In the genomic region with DNA sequence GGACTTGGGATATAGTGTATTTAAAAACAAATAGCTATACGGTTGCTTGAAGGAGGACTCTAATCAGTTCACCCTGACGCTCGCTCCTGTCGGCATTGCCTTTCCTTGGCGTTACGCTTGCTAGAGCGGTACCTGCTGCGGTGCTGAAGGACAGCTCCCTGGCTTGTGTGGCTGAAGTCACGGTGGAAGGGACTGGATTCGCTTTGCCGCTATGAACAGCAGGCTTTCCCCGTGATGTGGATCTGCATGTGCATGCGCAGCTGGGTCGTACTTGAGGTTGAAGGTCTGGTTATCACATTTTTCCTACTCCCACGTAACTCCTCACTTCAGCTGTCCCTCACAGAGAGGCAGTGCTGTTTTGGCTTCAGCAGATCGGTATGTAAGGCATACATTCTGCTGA, we compare ENCODE assay signal across 8 mouse cellular contexts. TPM values are rescaled to one million over a fixed set of nuclear protein-coding genes. Genes with fewer than 3 reads are reported as not detected.
DNase-seq lines count a peak whose midpoint lies in the region; ATAC-seq and TF ChIP-seq lines count a peak whose summit lies in the region.

No protein-coding gene starts in this region.

- no peak overlapping the region for H3K27ac ChIP-seq in embryonic facial prominence, embryonic 11.5 days (replicated peaks; ENCODE audit: low read depth, low read length)
- no peak overlapping the region for H3K27ac ChIP-seq in heart, postnatal 0 days (ENCODE audit: low read depth)
- H3K27ac ChIP-seq in kidney, postnatal 0 days: no peak overlapping the region

- H3K4me3 ChIP-seq in embryonic facial prominence, embryonic 11.5 days (ENCODE audit: low read depth, low read length): no peak overlapping the region
- no peak overlapping the region for H3K4me3 ChIP-seq in heart, postnatal 0 days (ENCODE audit: low read depth, low read length)
- H3K4me3 ChIP-seq in kidney, postnatal 0 days (replicated peaks; ENCODE audit: low read depth, low read length): no peak overlapping the region

- DNase-seq in left cerebral cortex, adult 18-20 months (ENCODE audit: low spot score in 2 of 2): peak; percentile 51 to 54
- no peak for DNase-seq in left cerebral cortex, adult 11 months (ENCODE audit: low spot score)
- DNase-seq in embryonic facial prominence, embryonic 11.5 days (ENCODE audit: low spot score): peak; percentile 97
- DNase-seq in heart, postnatal 0 days (ENCODE audit: low spot score): peak; percentile 84
- peak; percentile 95 for DNase-seq in kidney, postnatal 0 days (ENCODE audit: low spot score)
- DNase-seq in lung, postnatal 14 days: peak; percentile 82
- DNase-seq in retina, embryonic 14.5 days (ENCODE audit: low spot score): peak; percentile 83
- DNase-seq in urinary bladder, postnatal 25 days (ENCODE audit: low spot score): peak; percentile 77

- peaks cover 10% of the 10 kb centered on the region for H3K27me3 ChIP-seq in embryonic facial prominence, embryonic 11.5 days (ENCODE audit: control insufficient read depth, insufficient read depth, low read length)
- peaks cover 83% of the 10 kb centered on the region for H3K27me3 ChIP-seq in heart, postnatal 0 days (ENCODE audit: control insufficient read depth, insufficient read depth, low read length)
- H3K27me3 ChIP-seq in kidney, postnatal 0 days (ENCODE audit: insufficient read depth, low read length): peaks cover 19% of the 10 kb centered on the region

- no peak overlapping the region for H3K4me2 ChIP-seq in embryonic facial prominence, embryonic 11.5 days (ENCODE audit: low read depth, low read length)
- H3K4me2 ChIP-seq in heart, postnatal 0 days (ENCODE audit: low read depth, low read length): no peak overlapping the region
- H3K4me2 ChIP-seq in kidney, postnatal 0 days (ENCODE audit: low read length): no peak overlapping the region

- no peaks in the 10 kb centered on the region for H3K36me3 ChIP-seq in embryonic facial prominence, embryonic 11.5 days (replicated peaks; ENCODE audit: control insufficient read depth, insufficient read depth, low read depth, low read length)
- no peaks in the 10 kb centered on the region for H3K36me3 ChIP-seq in heart, postnatal 0 days (replicated peaks; ENCODE audit: control insufficient read depth, insufficient read depth, low read length)
- H3K36me3 ChIP-seq in kidney, postnatal 0 days (ENCODE audit: insufficient read depth, low read length): no peaks in the 10 kb centered on the region

- WGBS in embryonic facial prominence, embryonic 11.5 days: 3% methylated on average over 16 of the region's 16 CpGs
- WGBS in heart, postnatal 0 days: 4% methylated on average over 16 of the region's 16 CpGs
- 2% methylated on average over 16 of the region's 16 CpGs for WGBS in kidney, postnatal 0 days

- TF ChIP-seq CTCF in heart, postnatal 0 days (IDR thresholded peaks at IDR 0.05; ENCODE audit: low read depth): no peak
- no peak for TF ChIP-seq CTCF in kidney, postnatal 0 days (IDR thresholded peaks at IDR 0.05; ENCODE audit: low read depth)

- no peak for ATAC-seq in embryonic facial prominence, embryonic 11.5 days (replicated peaks; ENCODE audit: insufficient number of reproducible peaks, low FRiP score, low TSS enrichment, low read depth)
- ATAC-seq in heart, postnatal 0 days (ENCODE audit: insufficient read depth, low read depth): peak; percentile 60; the same call in 1 of the 2 replicates
- ATAC-seq in kidney, postnatal 0 days (replicated peaks; ENCODE audit: low FRiP score, low read depth): no peak; the same call in 1 of the 2 replicates

- H3K4me1 ChIP-seq in embryonic facial prominence, embryonic 11.5 days (ENCODE audit: control insufficient read depth, insufficient read depth, low read length): peaks cover 3% of the 10 kb centered on the region; the same call in 1 of the 2 replicates
- peaks cover 5% of the 10 kb centered on the region; the same call in 1 of the 2 replicates for H3K4me1 ChIP-seq in heart, postnatal 0 days (ENCODE audit: control insufficient read depth, insufficient read depth)
- peaks cover 3% of the 10 kb centered on the region; the same call in 1 of the 2 replicates for H3K4me1 ChIP-seq in kidney, postnatal 0 days (replicated peaks; ENCODE audit: insufficient read depth, low read length)

- TF ChIP-seq EP300 in heart, postnatal 0 days (IDR thresholded peaks at IDR 0.05; ENCODE audit: low read depth): no peak

- no peaks in the 10 kb centered on the region for H3K9me3 ChIP-seq in embryonic facial prominence, embryonic 11.5 days (replicated peaks; ENCODE audit: control insufficient read depth, low read length)
- no peaks in the 10 kb centered on the region for H3K9me3 ChIP-seq in heart, postnatal 0 days (replicated peaks; ENCODE audit: control insufficient read depth, low read length)
- no peaks in the 10 kb centered on the region for H3K9me3 ChIP-seq in kidney, postnatal 0 days (replicated peaks; ENCODE audit: low read length)

- H3K9ac ChIP-seq in embryonic facial prominence, embryonic 11.5 days (replicated peaks; ENCODE audit: low read length): no peak overlapping the region
- no peak overlapping the region for H3K9ac ChIP-seq in heart, postnatal 0 days (replicated peaks; ENCODE audit: low read depth, low read length)
- H3K9ac ChIP-seq in kidney, postnatal 0 days (ENCODE audit: low read depth, low read length): no peak overlapping the region

RNA-seq across cellular contexts. Expression of a gene that starts 3.5 kb away (rescaled TPM):
- 100 to 1,000 TPM; 197 to 226 TPM for total RNA-seq in left cerebral cortex, adult 18-20 months (2021)
- polyA plus RNA-seq in embryonic facial prominence, embryonic 11.5 days (2014; fragmentation: Nextera tagmentation; extraction: Ambion mirVana): 5.6 and 8.2 TPM in 2 replicates
- not detected in 2 replicates for total RNA-seq in heart, postnatal 0 days (2014; rRNA removed; ENCODE audit: low replicate concordance)
- polyA plus RNA-seq in heart, postnatal 0 days (2015; fragmentation: Nextera tagmentation; extraction: Ambion mirVana): 0.11 and 0.16 TPM in 2 replicates
- polyA plus RNA-seq in kidney, postnatal 0 days (2015; fragmentation: Nextera tagmentation; extraction: Ambion mirVana): 5.9 and 8.3 TPM in 2 replicates
